Mouse (Mus musculus): ENCODE data around the gene A930004D18Rik. TPM values are rescaled to one million over a fixed set of nuclear protein-coding genes. Genes with fewer than 3 reads are reported as not detected.

A930004D18Rik gene
- polyA plus RNA-seq, 1 experiment: 5.5 TPM

- TF ChIP-seq POLR2A (IDR thresholded peaks at IDR 0.05; ENCODE audit: borderline replicate concordance, extremely low read depth, insufficient read depth, insufficient read length, poor library complexity, severe bottlenecking) (no peak), CTCF (IDR thresholded peaks at IDR 0.05; ENCODE audit: borderline replicate concordance, extremely low read depth, insufficient read depth, insufficient read length) (no peak)
- peak; percentile 63 for DNase-seq (ENCODE audit: low read depth)
Measured at GRCm38 (mm10) chr2:18045143-18045780, 7.7 kb upstream of the A930004D18Rik start.

- DNase-seq (ENCODE audit: low read depth): peak; percentile 97
- TF ChIP-seq POLR2A (IDR thresholded peaks at IDR 0.05; ENCODE audit: borderline replicate concordance, extremely low read depth, insufficient read depth, insufficient read length, poor library complexity, severe bottlenecking) (no peak), CTCF (IDR thresholded peaks at IDR 0.05; ENCODE audit: borderline replicate concordance, extremely low read depth, insufficient read depth, insufficient read length) (no peak)
Measured at GRCm38 (mm10) chr2:18041199-18041885, 3.8 kb upstream of the A930004D18Rik start.

DNA sequence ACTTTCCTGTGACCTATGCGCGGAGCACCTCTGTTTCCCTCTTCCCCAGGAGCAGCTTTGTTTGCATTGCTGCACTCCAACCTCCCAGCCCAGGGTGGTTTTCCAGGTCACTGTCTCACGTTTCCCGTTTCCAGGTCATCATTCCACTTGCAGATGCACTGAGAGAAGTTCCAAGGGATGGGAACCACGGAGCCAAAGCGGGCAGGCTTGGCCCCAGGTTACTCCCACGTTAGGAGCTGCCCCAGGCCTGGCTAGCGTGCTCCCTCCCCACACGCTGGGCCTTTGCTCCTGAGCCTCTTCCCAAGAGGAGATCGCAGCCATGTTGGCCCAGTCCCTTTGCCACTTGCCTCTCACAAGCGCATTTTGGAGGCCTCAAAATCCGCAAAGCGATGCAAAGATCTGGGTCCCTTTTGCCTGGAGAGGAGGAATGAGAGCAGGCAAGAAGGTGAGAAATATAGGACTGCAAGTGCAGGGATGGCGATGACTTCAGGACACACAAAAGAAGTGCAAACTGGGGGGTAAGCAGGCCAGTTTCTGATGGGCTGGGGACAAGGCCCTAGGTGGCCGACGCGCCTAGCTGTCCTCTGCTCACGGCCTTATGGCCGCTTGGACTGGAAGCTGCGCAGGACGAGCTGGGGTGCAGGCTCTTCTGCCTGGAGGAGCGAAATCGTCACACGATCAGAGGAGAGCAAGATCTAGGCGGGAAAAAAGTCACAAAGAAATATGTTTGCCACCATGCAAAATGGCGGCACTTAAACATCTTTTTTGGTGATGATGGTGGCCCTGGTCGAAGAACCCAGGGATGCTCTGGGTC lies 3.0 kb upstream of the A930004D18Rik start:
- TF ChIP-seq POLR2A (IDR thresholded peaks at IDR 0.05; ENCODE audit: borderline replicate concordance, extremely low read depth, insufficient read depth, insufficient read length, poor library complexity, severe bottlenecking) (no peak), CTCF (IDR thresholded peaks at IDR 0.05; ENCODE audit: borderline replicate concordance, extremely low read depth, insufficient read depth, insufficient read length) (no peak)
- DNase-seq (ENCODE audit: low read depth): peak; percentile 80

DNA sequence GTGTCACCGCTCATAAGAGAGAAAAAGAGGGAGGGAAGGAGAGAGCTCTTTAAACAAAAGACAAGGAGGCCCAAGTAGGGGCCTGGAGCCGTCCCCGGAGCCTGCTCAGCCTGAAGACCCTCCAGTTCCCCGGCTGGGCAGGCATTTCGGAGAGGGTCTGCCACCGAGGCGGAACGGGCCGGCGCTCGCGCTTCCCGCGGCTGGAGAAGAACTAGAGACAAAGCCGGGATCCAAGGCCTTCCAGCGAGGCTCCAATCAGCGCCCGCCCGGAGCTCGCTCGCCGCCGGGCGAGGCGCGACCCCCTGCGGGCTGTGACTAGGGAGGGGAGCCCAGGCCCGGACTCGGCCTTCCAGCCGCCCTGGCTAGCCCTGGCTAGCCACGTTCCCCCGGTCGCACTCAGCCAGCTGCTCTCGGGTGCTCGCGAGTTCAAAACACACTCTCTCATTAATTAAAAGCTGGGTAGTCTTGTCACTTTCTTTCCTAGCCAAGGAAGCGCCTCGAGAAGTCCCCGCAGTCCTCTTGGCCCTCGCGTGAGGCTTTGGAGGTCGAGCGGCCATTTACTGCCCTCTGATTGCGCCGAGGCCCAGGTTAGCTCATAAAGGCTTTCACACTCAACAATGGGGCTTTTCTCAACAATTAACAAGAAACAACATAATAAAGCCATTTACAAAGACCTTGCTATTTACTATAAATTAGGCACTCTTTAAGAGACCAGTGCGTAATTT lies 2.2 kb upstream of the A930004D18Rik start:
- no peak for TF ChIP-seq CTCF (IDR thresholded peaks at IDR 0.05; ENCODE audit: borderline replicate concordance, extremely low read depth, insufficient read depth, insufficient read length)
- no peak for TF ChIP-seq POLR2A (IDR thresholded peaks at IDR 0.05; ENCODE audit: borderline replicate concordance, extremely low read depth, insufficient read depth, insufficient read length, poor library complexity, severe bottlenecking)

DNA sequence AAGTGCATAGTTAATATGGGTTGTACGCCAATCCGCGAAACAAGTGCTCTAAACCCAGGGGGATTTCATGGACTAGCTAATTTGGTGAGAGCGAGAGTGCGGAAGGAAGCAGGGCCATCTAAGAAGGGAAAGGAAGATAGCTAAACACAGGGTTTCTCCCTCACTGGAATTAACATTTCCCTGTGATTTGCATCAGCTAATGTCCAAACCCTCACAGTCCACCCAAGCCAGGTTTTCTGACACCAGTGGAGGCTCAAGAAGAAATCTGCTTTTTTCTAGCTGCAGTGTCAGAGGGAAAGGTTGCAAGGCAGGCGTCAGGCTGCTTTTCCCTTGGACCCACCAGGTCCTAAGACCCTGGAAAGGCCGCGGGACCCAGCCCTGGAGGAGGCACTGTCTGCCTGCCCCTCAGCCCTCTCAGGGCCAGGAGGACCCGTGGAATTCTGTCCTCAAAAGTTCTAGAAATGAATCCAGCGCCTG lies 1.4 kb upstream of the A930004D18Rik start:
- DNase-seq (ENCODE audit: low read depth): peak; percentile 79
- TF ChIP-seq CTCF (IDR thresholded peaks at IDR 0.05; ENCODE audit: borderline replicate concordance, extremely low read depth, insufficient read depth, insufficient read length) (no peak), POLR2A (IDR thresholded peaks at IDR 0.05; ENCODE audit: borderline replicate concordance, extremely low read depth, insufficient read depth, insufficient read length, poor library complexity, severe bottlenecking) (no peak)

More for the DNA sequence above, 2.2 kb upstream of the A930004D18Rik start:
- peak; percentile 83 for DNase-seq (ENCODE audit: low read depth)

DNA sequence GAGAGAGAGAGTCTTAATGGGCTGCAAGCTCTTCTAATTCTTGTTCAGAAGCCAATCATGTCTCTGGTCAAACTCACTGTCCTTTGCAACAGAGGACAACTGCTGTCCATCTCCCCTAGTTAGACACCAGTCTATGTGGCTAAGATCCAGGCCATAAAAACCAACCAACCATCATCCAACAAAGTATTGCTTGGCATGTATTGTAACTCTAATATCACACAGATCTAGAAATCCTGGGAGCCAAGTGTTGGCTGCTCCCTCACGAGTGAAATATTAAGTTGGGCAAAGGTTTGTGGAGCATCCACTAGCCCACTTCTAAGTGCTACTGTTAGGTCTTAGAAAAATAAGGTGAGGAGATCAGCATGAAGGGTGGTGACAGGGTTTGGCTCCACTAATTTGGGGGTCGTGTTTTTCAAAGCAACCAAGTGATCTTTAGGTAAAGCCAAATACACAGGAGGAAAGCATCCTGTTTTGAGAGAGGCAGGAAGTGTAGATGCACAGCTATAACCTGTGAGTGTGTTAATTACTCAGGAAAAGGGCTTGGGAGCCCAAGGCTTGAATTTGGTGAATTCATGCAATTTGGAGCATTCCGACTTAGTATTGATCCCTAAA lies 710 bp upstream of the A930004D18Rik start:
- DNase-seq (ENCODE audit: low read depth): no peak
- TF ChIP-seq POLR2A (IDR thresholded peaks at IDR 0.05; ENCODE audit: borderline replicate concordance, extremely low read depth, insufficient read depth, insufficient read length, poor library complexity, severe bottlenecking) (no peak), CTCF (IDR thresholded peaks at IDR 0.05; ENCODE audit: borderline replicate concordance, extremely low read depth, insufficient read depth, insufficient read length) (no peak)

- peak; percentile 59 for DNase-seq (ENCODE audit: low read depth)
- TF ChIP-seq POLR2A (IDR thresholded peaks at IDR 0.05; ENCODE audit: borderline replicate concordance, extremely low read depth, insufficient read depth, insufficient read length, poor library complexity, severe bottlenecking) (no peak), CTCF (IDR thresholded peaks at IDR 0.05; ENCODE audit: borderline replicate concordance, extremely low read depth, insufficient read depth, insufficient read length) (no peak)
Measured at GRCm38 (mm10) chr2:18034371-18035250, 2.9 kb downstream of the A930004D18Rik start.

DNA sequence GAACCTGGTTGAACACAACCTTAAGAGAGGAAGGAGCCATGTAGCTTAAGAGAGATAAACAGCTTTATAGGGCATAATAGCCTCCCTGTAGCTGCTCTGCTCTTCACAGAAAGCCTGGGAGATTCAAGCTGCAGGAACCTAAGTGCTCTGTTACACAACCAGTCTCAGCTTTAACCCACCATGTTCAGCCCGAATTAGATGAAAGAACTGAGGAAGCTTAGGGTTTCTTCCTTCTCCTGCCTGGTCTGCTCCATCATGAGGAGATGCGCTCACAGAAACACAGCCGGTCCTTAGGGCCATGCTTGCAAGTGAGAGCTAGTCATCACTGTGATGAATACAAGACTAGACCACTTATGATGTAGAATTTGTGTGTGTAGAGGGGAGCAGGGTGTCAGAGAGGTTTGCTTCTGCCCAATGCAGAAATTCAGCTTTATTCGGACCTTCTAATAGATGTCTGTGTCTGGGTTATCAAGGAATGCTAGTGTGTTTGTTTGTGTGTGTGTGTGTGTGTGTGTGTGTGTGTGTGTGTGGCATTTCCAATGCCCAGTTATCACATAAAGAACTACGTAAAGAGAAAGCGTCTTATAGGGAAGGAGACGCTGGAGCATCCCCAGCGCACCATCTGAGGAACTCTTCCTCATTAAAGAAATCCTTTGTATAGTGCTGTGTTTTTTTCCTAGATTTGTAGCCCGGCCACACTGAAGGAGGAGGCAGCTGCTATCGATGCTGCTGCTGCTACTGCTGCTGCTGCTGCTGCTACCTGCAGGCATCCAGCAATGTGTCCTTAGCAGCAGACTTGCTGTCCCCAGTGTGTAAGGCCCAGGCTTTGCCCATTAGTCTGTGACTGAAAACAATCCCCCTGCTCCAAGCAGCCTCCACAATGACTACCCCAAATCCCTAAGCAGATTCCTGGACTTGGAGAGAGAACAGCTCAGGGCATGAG lies 4.1 kb downstream of the A930004D18Rik start:
- TF ChIP-seq POLR2A (IDR thresholded peaks at IDR 0.05; ENCODE audit: borderline replicate concordance, extremely low read depth, insufficient read depth, insufficient read length, poor library complexity, severe bottlenecking): no peak
- no peak for TF ChIP-seq CTCF (IDR thresholded peaks at IDR 0.05; ENCODE audit: borderline replicate concordance, extremely low read depth, insufficient read depth, insufficient read length)

GRCm38 (mm10) chr2:18032538-18032895 lies 5.0 kb downstream of the A930004D18Rik start:
- no peak for TF ChIP-seq CTCF (IDR thresholded peaks at IDR 0.05; ENCODE audit: borderline replicate concordance, extremely low read depth, insufficient read depth, insufficient read length)
- DNase-seq (ENCODE audit: low read depth): peak; percentile 59

More for the DNA sequence above, 4.1 kb downstream of the A930004D18Rik start:
- DNase-seq (ENCODE audit: low read depth): peak; percentile 86

Data from brain, embryonic 14.5 days (tissue).